Mouse (Mus musculus) spleen, postnatal 0 days (tissue): ENCODE measurements around the gene Kcnt2. TPM values are rescaled to one million over a fixed set of nuclear protein-coding genes. Genes with fewer than 3 reads are reported as not detected.

Experiments used
- polyA plus RNA-seq: library from polyadenylated mRNA; unstranded; fragments of >200 nt; fragmentation: Nextera tagmentation; extraction: Ambion mirVana; gene quantifications from 2 replicates; pipeline ENCODE4 v1.2.1, GENCODE M21; 2015

The Kcnt2 gene
- 0.14 and 0.28 TPM in 2 replicates for polyA plus RNA-seq

DNA sequence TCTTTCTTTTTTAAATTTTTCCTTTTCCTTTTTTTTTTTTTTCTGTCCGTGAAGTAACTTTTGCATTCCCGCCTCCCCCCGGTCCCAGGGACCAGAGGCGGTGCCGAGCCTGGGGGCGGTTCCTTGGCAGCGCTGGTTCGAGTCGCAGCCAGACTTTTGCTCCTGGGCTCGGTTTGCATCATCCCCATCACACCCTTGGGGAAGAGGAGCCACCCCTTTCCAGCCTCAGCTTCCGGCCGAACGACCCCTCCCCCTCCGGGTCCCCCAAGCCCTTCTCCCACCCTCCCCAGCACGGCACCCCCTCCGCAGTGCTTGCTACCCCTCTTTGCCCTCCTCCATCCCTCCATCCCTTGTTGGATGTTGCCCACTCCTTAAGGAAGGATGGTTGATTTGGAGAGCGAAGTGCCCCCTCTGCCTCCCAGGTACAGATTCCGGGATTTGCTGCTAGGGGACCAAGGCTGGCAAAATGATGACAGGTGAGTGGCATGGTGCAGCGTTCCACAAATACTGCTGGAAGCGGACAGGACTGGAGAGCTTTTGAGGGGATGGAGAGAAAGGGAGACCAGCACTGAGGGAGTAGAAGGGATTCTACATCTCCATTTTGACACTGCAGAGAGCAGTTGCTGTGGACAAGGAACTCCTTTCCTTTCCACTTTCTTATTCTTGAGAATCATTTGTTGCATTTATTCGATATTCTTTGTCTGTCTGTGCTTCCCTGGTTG is at the start of gene Kcnt2:
Gene Kcnt2 (plus strand): TSS at position 283 of the 722 bp plus-strand sequence.

Other genes starting within 250 kb of the Kcnt2 start
- 3.0 and 4.1 TPM in 2 replicates for gene Cfh, start 62.4 kb upstream of the Kcnt2 start, polyA plus RNA-seq